Mouse (Mus musculus): ENCODE measurements around the gene Gtf2h4.

Gene Gtf2h4

GRCm38 (mm10) chr17:35638475-35639190 lies 34.9 kb downstream of the Gtf2h4 start:
- peak; percentile 31 for DNase-seq (ENCODE audit: low spot score)

- DNase-seq (ENCODE audit: low spot score), result peak; percentile 21
Measured at GRCm38 (mm10) chr17:35636363-35636762, 37.2 kb downstream of the Gtf2h4 start.

GRCm38 (mm10) chr17:35635699-35636111 lies 37.8 kb downstream of the Gtf2h4 start:
- peak; percentile 54 for DNase-seq (ENCODE audit: low spot score)

GRCm38 (mm10) chr17:35635202-35635601 lies 38.3 kb downstream of the Gtf2h4 start:
- no peak for DNase-seq (ENCODE audit: low spot score)

GRCm38 (mm10) chr17:35633992-35634391 lies 39.5 kb downstream of the Gtf2h4 start:
- DNase-seq (ENCODE audit: low spot score), result no peak

- no peak for DNase-seq (ENCODE audit: low spot score)
Measured at GRCm38 (mm10) chr17:35626537-35626936, 47.0 kb downstream of the Gtf2h4 start, which contains the start of gene Gm9573. Gene Gm9573, minus strand, starts transcription at chr17:35626637.
